ENCODE assay signal across 21 mouse cellular contexts in genomic region chr10:118795061-118795407, GRCm38 (mm10).
A peak's percentile ranks its signal among the peaks of the same experiment; 100 is the strongest.
DNase-seq lines count a peak whose midpoint lies in the region; ATAC-seq and TF ChIP-seq lines count a peak whose summit lies in the region.
"Had no signal": no experiment of that assay in that cellular context is flagged by ENCODE, and none has a peak within 500 bp of the region (broad histone marks: within the 10 kb centered on the region; RNA-seq: fewer than 3 reads in every experiment).

No protein-coding gene starts in this region.

- H3K27me3 ChIP-seq in midbrain, embryonic 13.5 days = no peaks in the 10 kb centered on the region
- no peaks in the 10 kb centered on the region for H3K27me3 ChIP-seq in midbrain, postnatal 0 days (ENCODE audit: insufficient read depth, low read length)
- H3K27me3 ChIP-seq: forebrain, embryonic 15.5 days; hindbrain, embryonic 13.5 days; intestine, embryonic 15.5 days; Patski had no signal

- no peaks in the 10 kb centered on the region for H3K9me3 ChIP-seq in midbrain, embryonic 13.5 days
- no peaks in the 10 kb centered on the region for H3K9me3 ChIP-seq in midbrain, postnatal 0 days (ENCODE audit: low read length)
- H3K9me3 ChIP-seq: forebrain, embryonic 15.5 days; heart, embryonic 10.5 days; hindbrain, embryonic 13.5 days; intestine, embryonic 15.5 days had no signal

- no peak for DNase-seq in midbrain, postnatal 0 days (ENCODE audit: low spot score)
- DNase-seq in 3T3-L1 (ENCODE audit: low read depth, low spot score) = peak; percentile 29
- DNase-seq in Muller cell, postnatal 12 days (ENCODE audit: inconsistent ontology term) = peak; percentile 72
- DNase-seq in cerebellum, postnatal 10 days = no peak
- no peak for DNase-seq in thymus, postnatal 4 days
- no peak for DNase-seq in cerebellum, adult 11-12 months
- DNase-seq: adrenal gland, postnatal 14 days; cerebellum, adult 18-20 months; cerebellum, postnatal 14 days; gastrocnemius, postnatal 36 days; heart, adult 18-20 months; heart, postnatal 10 days had no signal

- WGBS in midbrain, embryonic 13.5 days = 83% methylated on average over 3 of the region's 3 CpGs
- 84% methylated on average over 3 of the region's 3 CpGs for WGBS in midbrain, postnatal 0 days

- peaks cover 28% of the 10 kb centered on the region for H3K4me1 ChIP-seq in midbrain, embryonic 13.5 days (replicated peaks)
- no peaks in the 10 kb centered on the region for H3K4me1 ChIP-seq in midbrain, postnatal 0 days (ENCODE audit: insufficient read depth, low read length)
- peaks cover 8% of the 10 kb centered on the region for H3K4me1 ChIP-seq in embryonic fibroblast, embryonic 13.5 days (ENCODE audit: control insufficient read depth, insufficient read depth, low read length)
- H3K4me1 ChIP-seq: intestine, embryonic 15.5 days had no signal

- H3K36me3 ChIP-seq in midbrain, embryonic 13.5 days = no peaks in the 10 kb centered on the region
- H3K36me3 ChIP-seq in midbrain, postnatal 0 days (ENCODE audit: insufficient read depth, low read length) = no peaks in the 10 kb centered on the region
- H3K36me3 ChIP-seq: forebrain, embryonic 15.5 days; heart, embryonic 10.5 days; hindbrain, embryonic 13.5 days; intestine, embryonic 15.5 days had no signal

- no peak for TF ChIP-seq POLR2A in embryonic fibroblast, embryonic 13.5 days (IDR thresholded peaks at IDR 0.05; ENCODE audit: low read depth, low read length)

- no peak for TF ChIP-seq CTCF in midbrain, postnatal 0 days (IDR thresholded peaks at IDR 0.05)
- no peak for TF ChIP-seq CTCF in embryonic fibroblast, embryonic 13.5 days (IDR thresholded peaks at IDR 0.05; ENCODE audit: borderline replicate concordance, insufficient read depth, low read length)

- H3K27ac ChIP-seq in midbrain, embryonic 13.5 days = no peak overlapping the region
- H3K27ac ChIP-seq in midbrain, postnatal 0 days (ENCODE audit: low read depth, low read length) = no peak overlapping the region
- 0 out of 2 replicates have a peak overlapping the region, but pooled peaks have one; percentile 53 for H3K27ac ChIP-seq in embryonic fibroblast, embryonic 13.5 days (ENCODE audit: insufficient read depth, low read length)
- H3K27ac ChIP-seq: forebrain, embryonic 15.5 days; heart, embryonic 10.5 days; hindbrain, postnatal 0 days; intestine, embryonic 15.5 days had no signal

- peak; percentile 37; the same call in 1 of the 2 replicates for ATAC-seq in midbrain, embryonic 13.5 days
- no peak for ATAC-seq in midbrain, postnatal 0 days (ENCODE audit: low FRiP score)
- ATAC-seq: activated CD4-positive, CD25-positive, alpha-beta regulatory T cell, adult 4 months; forebrain, embryonic 15.5 days; hindbrain, postnatal 0 days; intestine, embryonic 15.5 days; Patski had no signal

- H3K9ac ChIP-seq in midbrain, embryonic 13.5 days (replicated peaks) = no peak overlapping the region
- H3K9ac ChIP-seq in midbrain, postnatal 0 days (replicated peaks; ENCODE audit: low read length, poor library complexity, severe bottlenecking) = no peak overlapping the region
- H3K9ac ChIP-seq: forebrain, embryonic 15.5 days; hindbrain, embryonic 13.5 days; intestine, embryonic 15.5 days had no signal

- no peak overlapping the region for H3K4me2 ChIP-seq in midbrain, embryonic 13.5 days (replicated peaks)
- no peak overlapping the region for H3K4me2 ChIP-seq in midbrain, postnatal 0 days (ENCODE audit: low read depth, low read length, poor library complexity, severe bottlenecking)
- H3K4me2 ChIP-seq: forebrain, embryonic 15.5 days; hindbrain, embryonic 13.5 days; intestine, embryonic 15.5 days had no signal

- H3K4me3 ChIP-seq in midbrain, embryonic 13.5 days (replicated peaks) = no peak overlapping the region
- H3K4me3 ChIP-seq in midbrain, postnatal 0 days (ENCODE audit: low read depth, low read length) = no peak overlapping the region
- H3K4me3 ChIP-seq in embryonic fibroblast, embryonic 13.5 days (ENCODE audit: insufficient read depth, low read length) = no peak overlapping the region
- H3K4me3 ChIP-seq: forebrain, embryonic 15.5 days; heart, embryonic 10.5 days; hindbrain, embryonic 13.5 days; intestine, embryonic 15.5 days had no signal

Comparison
In these comparisons a context has a peak if more than half of its experiments do, and no peak if none do; other contexts are left out.
1. DNase-seq: peak in 3T3-L1 (single experiment) and Muller cell, postnatal 12 days (single experiment); none in midbrain, postnatal 0 days (single experiment), cerebellum, postnatal 10 days (0 of 2), thymus, postnatal 4 days (single experiment) and cerebellum, adult 11-12 months (single experiment).